Mouse (Mus musculus) kidney, embryonic 14.5 days (tissue): ENCODE measurements at regions not wholly inside any gene's neighbourhood (a gene's known extent, or its start where the extent isn't known, plus 50 kb on each side); places are given as distances from the start of the nearest gene placed in this dataset.
"Not testable (repeated sequence)": the region's sequence is repeated elsewhere in the genome, so short reads cannot be mapped to it uniquely, and the experiment has no call there.

ENCODE experiments used
- ATAC-seq: fragments of 200-750 bp; cut with Nextera tagmentation; 2 replicates; pipeline ENCODE4 v1.8.0; 2017; ENCODE audit warnings: moderate number of reproducible peaks, mild to moderate bottlenecking, moderate TSS enrichment, moderate library complexity; ENCODE audit not compliant: low FRiP score, low TSS enrichment
- H3K27ac ChIP-seq: fragments of 300-500 bp; sonication (generic); 2 replicates; pipeline ENCODE4 v1.5.1; 2014; ENCODE audit warnings: low read depth, mild to moderate bottlenecking, low read length, moderate library complexity, mixed read lengths
- H3K27me3 ChIP-seq: fragments of 300-500 bp; sonication (generic); 2 replicates; pipeline ENCODE4 v1.6.1; 2014; ENCODE audit warnings: mild to moderate bottlenecking, low read length; ENCODE audit not compliant: control insufficient read depth, insufficient read depth
- H3K36me3 ChIP-seq: fragments of 300-500 bp; sonication (generic); 2 replicates; pipeline ENCODE4 v1.6.1; 2014; ENCODE audit warnings: low read length, mixed read lengths; ENCODE audit not compliant: control insufficient read depth, insufficient read depth
- H3K4me1 ChIP-seq: fragments of 300-500 bp; sonication (generic); 2 replicates; pipeline ENCODE4 v1.6.1; 2014; ENCODE audit warnings: low read length, mixed read lengths; ENCODE audit not compliant: control insufficient read depth, insufficient read depth
- H3K4me2 ChIP-seq: fragments of 300-500 bp; sonication (generic); replicated peaks from 2 replicates; pipeline ENCODE4 v1.6.1; 2014; ENCODE audit warnings: low read depth, mild to moderate bottlenecking, low read length
- H3K4me3 ChIP-seq: fragments of 300-500 bp; sonication (generic); 2 replicates; pipeline ENCODE4 v1.5.1; 2014; ENCODE audit warnings: mild to moderate bottlenecking, low read length
- H3K9ac ChIP-seq: fragments of 300-500 bp; sonication (generic); 2 replicates; pipeline ENCODE4 v1.6.1; 2014; ENCODE audit warnings: low read depth, mild to moderate bottlenecking, low read length, moderate library complexity
- H3K9me3 ChIP-seq: fragments of 300-500 bp; sonication (generic); 2 replicates; pipeline ENCODE4 v1.6.1; 2016; ENCODE audit warnings: low read length; ENCODE audit not compliant: control insufficient read depth
- WGBS: fragments of 180-500 bp; shearing (Covaris S2); extraction: QIAGEN DNeasy Blood & Tissue Kit; methylation state at CpG from one replicate; pipeline ENCODE4 v1.1.7; 2014; 5-methylcytosine and 5-hydroxymethylcytosine counted together

DNA sequence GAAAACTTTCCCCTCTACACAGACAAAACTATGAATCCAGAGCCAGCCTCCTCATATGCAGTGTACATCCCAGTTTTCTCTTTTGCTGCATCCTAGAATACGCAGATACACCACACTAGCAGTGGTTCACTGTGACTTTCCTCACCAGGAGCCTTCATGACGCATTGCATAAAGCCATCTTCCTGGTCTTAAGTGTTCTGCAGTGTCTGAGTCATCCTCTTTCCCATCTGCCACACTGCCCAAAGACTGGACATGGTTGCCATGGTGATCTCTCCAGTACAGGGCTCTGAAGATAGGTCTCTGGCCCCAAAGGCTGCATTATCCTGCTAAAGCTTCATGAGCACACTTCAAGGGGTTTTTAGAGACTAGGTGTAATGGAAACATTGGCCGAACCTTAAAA lies 65.8 kb downstream of the 1700018G05Rik start:
- not testable (repeated sequence) for H3K27me3 ChIP-seq, H3K9me3 ChIP-seq, H3K27ac ChIP-seq, H3K9ac ChIP-seq, H3K4me2 ChIP-seq, ATAC-seq, H3K4me3 ChIP-seq, H3K4me1 ChIP-seq, H3K36me3 ChIP-seq
- 90% methylated on average over 1 of the region's 3 CpGs for WGBS
